Mouse (Mus musculus) neural tube, embryonic 13.5 days (tissue): ENCODE data around the gene Gak. TPM values are rescaled to one million over a fixed set of nuclear protein-coding genes. Genes with fewer than 3 reads are reported as not detected.

Experiments used
- ATAC-seq: fragments of 200-750 bp; cut with Nextera tagmentation; 2 replicates; pipeline ENCODE4 v1.8.0; 2017; ENCODE audit warnings: low read depth, mild to moderate bottlenecking, moderate TSS enrichment, moderate library complexity
- H3K27ac ChIP-seq: fragments of 300-500 bp; sonication (generic); replicated peaks from 2 replicates; pipeline ENCODE4 v1.5.1; 2015; ENCODE audit warnings: moderate library complexity, mild to moderate bottlenecking, inconsistent platforms
- H3K27me3 ChIP-seq: fragments of 300-500 bp; sonication (generic); 2 replicates; pipeline ENCODE4 v1.6.1; 2015; ENCODE audit warnings: mild to moderate bottlenecking, inconsistent platforms
- H3K36me3 ChIP-seq: fragments of 300-500 bp; sonication (generic); 2 replicates; pipeline ENCODE4 v1.6.1; 2015; ENCODE audit warnings: mild to moderate bottlenecking, inconsistent platforms
- H3K4me1 ChIP-seq: fragments of 300-500 bp; sonication (generic); replicated peaks from 2 replicates; pipeline ENCODE4 v1.6.1; 2015; ENCODE audit warnings: inconsistent platforms
- H3K4me2 ChIP-seq: fragments of 300-500 bp; sonication (generic); 2 replicates; pipeline ENCODE4 v1.6.1; 2015; ENCODE audit warnings: inconsistent platforms, mild to moderate bottlenecking, moderate library complexity
- H3K4me3 ChIP-seq: fragments of 300-500 bp; sonication (generic); 2 replicates; pipeline ENCODE4 v1.5.1; 2015; ENCODE audit warnings: mild to moderate bottlenecking, inconsistent platforms
- H3K9ac ChIP-seq: fragments of 300-500 bp; sonication (generic); 2 replicates; pipeline ENCODE4 v1.6.1; 2015; ENCODE audit warnings: moderate library complexity, mild to moderate bottlenecking, inconsistent platforms
- H3K9me3 ChIP-seq: fragments of 300-500 bp; sonication (generic); 2 replicates; pipeline ENCODE4 v1.6.1; 2016; ENCODE audit warnings: inconsistent platforms
- WGBS: fragments of 180-500 bp; shearing (Covaris S2); methylation state at CpG from one replicate; pipeline ENCODE4 v1.1.7; 2015; 5-methylcytosine and 5-hydroxymethylcytosine counted together
- polyA plus RNA-seq: library from polyadenylated mRNA; unstranded; fragments of >200 nt; fragmentation: Nextera tagmentation; extraction: Ambion mirVana; gene quantifications from 2 replicates; pipeline ENCODE4 v1.2.1, GENCODE M21; 2015

Gak gene
- polyA plus RNA-seq, 1 experiment from 2014 or later: 51.0 TPM

DNA sequence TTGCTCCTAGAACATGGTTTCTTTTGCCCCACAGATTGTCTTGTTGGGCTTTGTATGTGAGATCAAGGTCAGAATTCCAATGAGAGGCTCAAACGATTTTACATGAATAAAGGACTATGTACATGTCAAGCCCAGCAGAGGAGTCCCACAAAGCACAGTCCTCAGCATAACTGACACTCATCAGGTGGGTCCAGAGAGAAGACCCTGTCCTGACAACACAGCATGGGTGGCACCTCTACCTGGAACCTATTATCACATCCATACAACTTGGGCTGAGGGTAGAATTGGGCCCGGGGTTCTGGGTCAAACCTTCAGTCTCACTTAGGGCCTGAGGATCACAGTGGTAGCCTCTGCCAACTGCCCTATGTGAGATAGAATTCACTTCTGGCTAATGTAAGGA is 64.2 kb downstream of the Gak start:
- no peaks in the 10 kb centered on the region for H3K9me3 ChIP-seq
- H3K36me3 ChIP-seq: peaks cover 49% of the 10 kb centered on the region
- no peak overlapping the region for H3K4me2 ChIP-seq
- no peak overlapping the region for H3K9ac ChIP-seq
- 97% methylated on average over 2 of the region's 2 CpGs for WGBS
- no peak for ATAC-seq
- H3K27me3 ChIP-seq: no peaks in the 10 kb centered on the region
- no peak overlapping the region for H3K4me3 ChIP-seq
- no peak overlapping the region for H3K27ac ChIP-seq
- no peaks in the 10 kb centered on the region for H3K4me1 ChIP-seq

DNA sequence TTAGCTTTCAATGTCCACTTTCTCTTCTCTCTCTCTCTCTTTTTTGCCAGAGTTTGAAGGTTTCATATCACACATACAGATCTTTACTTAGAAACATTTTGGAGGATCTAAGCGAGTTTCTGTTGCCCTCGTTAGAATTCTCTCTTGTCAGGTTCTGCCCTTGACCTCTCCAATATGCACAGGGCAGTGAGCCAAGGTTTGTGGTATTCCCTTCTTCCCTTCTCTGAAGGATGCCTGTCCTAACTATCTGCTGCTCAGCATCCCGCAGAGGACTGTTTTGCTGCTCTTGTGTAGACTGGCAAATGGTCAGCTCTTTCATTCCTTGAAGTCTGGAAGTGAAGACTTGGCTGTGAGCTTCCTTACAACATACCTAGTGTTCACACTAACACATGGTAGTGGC is 65.2 kb downstream of the Gak start:
- no peaks in the 10 kb centered on the region for H3K9me3 ChIP-seq
- no peak for ATAC-seq
- H3K36me3 ChIP-seq: peaks cover 38% of the 10 kb centered on the region
- H3K4me2 ChIP-seq: no peak overlapping the region
- H3K9ac ChIP-seq: no peak overlapping the region
- H3K27me3 ChIP-seq: no peaks in the 10 kb centered on the region
- no peaks in the 10 kb centered on the region for H3K4me1 ChIP-seq
- 88% methylated on average over 3 of the region's 3 CpGs for WGBS
- H3K27ac ChIP-seq: no peak overlapping the region
- H3K4me3 ChIP-seq: no peak overlapping the region

DNA sequence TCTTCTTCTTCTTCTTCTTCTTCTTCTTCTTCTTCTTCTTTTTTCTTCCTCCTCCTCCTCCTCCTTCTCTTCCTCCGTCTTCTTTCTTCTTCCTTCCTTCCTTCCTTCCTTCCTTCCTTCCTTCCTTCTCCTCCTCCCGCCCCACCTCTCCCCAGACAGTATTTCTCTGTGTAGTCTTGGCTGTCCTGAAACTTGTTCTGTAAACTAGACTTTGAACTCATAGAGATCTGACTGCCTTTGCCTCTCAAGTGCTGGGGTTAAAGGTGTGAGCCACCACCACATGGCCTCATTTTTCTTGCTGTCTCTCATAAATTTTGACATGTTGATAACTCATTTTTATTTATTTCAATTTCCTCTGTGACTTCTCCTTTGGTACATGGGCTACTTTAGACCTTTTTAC is 67.1 kb downstream of the Gak start:
- no peak overlapping the region for H3K4me2 ChIP-seq
- no peak for ATAC-seq
- H3K27ac ChIP-seq: no peak overlapping the region
- no peak overlapping the region for H3K9ac ChIP-seq
- H3K36me3 ChIP-seq: peaks cover 20% of the 10 kb centered on the region
- H3K9me3 ChIP-seq: no peaks in the 10 kb centered on the region
- H3K4me1 ChIP-seq: no peaks in the 10 kb centered on the region
- H3K4me3 ChIP-seq: no peak overlapping the region
- no peaks in the 10 kb centered on the region for H3K27me3 ChIP-seq
- WGBS: 92% methylated on average over 2 of the region's 2 CpGs

- Histone ChIP-seq H3K9ac (no peak overlapping the region), H3K9me3 (no peaks in the 10 kb centered on the region), H3K4me1 (no peaks in the 10 kb centered on the region), H3K27me3 (peaks cover 8% of the 10 kb centered on the region; the same call in 1 of the 2 replicates), H3K4me3 (no peak overlapping the region), H3K27ac (no peak overlapping the region), H3K4me2 (no peak overlapping the region), H3K36me3 (no peaks in the 10 kb centered on the region)
- no peak for ATAC-seq
- WGBS: 68% methylated on average over 4 of the region's 4 CpGs
Observed at GRCm38 (mm10) chr5:108556986-108557385, 72.6 kb downstream of the Gak start.

GRCm38 (mm10) chr5:108554041-108554440 is 75.5 kb downstream of the Gak start:
- no peak overlapping the region for H3K9ac ChIP-seq
- peaks cover 12% of the 10 kb centered on the region for H3K4me1 ChIP-seq
- H3K4me3 ChIP-seq: no peak overlapping the region
- ATAC-seq: no peak
- no peaks in the 10 kb centered on the region for H3K9me3 ChIP-seq
- H3K27ac ChIP-seq: no peak overlapping the region
- peaks cover 33% of the 10 kb centered on the region for H3K27me3 ChIP-seq
- H3K4me2 ChIP-seq: no peak overlapping the region
- WGBS: 76% methylated on average over 1 of the region's 1 CpGs
- H3K36me3 ChIP-seq: no peaks in the 10 kb centered on the region

DNA sequence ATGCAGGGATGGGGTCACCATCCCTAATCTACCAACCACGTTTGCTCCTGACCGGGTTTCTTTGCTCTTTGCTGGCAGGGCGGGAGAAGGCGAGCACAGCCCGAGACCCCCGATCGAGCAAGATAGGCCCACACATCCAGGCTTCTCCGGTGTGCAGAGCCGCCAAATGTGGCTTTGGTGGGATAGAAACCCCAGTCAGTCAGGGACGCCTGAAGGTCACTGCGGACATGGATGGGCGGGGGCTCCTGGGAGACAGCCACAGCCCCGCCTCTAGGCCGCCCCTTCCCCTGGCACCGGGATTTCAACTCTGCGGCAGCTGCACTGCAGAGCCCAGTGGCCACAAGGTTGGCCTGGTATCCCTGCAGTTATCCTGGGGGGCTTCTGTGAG is 79.4 kb downstream of the Gak start:
- no peaks in the 10 kb centered on the region for H3K9me3 ChIP-seq
- peak overlapping the region; percentile 73 for H3K4me2 ChIP-seq
- peak; percentile 74 for ATAC-seq
- H3K27ac ChIP-seq: peak overlapping the region; percentile 81
- under 1% methylated on average over 16 of the region's 16 CpGs for WGBS
- peaks cover 48% of the 10 kb centered on the region for H3K27me3 ChIP-seq
- no peaks in the 10 kb centered on the region for H3K36me3 ChIP-seq
- peak overlapping the region; percentile 72 for H3K9ac ChIP-seq
- H3K4me3 ChIP-seq: peak overlapping the region; percentile 45
- H3K4me1 ChIP-seq: peaks cover 21% of the 10 kb centered on the region

DNA sequence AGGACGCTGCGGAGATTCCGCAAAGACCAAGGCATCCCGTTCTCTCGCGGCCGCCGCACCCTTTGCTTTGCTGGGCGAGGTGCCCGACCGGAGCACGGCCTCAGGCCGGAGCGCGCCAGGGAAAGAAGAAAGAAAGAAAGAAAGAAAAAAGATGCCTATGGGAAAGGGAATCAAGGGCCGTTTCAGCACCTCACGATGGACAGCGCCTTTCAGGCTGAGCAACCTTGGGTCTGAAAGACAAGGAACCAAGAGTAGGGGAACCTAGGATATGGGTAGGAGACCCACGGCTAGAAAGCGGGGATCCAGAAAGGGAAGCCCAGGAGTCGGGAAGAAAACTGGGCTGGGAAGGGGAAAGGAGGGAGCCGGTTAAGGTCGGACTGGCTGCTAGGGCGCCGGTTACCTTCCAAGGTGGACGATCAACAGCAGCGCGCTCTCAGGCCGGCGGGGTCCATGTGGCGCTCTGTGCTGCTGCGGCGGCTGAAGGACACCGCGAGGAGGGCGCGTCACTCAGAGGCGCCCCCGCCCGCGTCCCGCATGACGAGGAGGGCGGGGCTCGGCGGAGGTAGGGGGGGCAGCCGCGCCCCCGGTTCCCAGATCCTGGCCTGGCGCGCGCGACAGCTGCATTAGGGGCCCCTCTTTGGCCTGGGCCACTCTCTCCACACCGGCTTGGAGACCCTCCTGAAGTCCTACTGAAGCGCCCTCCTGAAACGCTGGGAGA is 79.9 kb downstream of the Gak start, which contains the start of gene Cplx1:
Gene Cplx1 (minus strand): TSS at position 536 of the 718 bp plus-strand sequence.
- Histone ChIP-seq H3K9me3 (no peaks in the 10 kb centered on the region), H3K27me3 (peaks cover 46% of the 10 kb centered on the region), H3K4me3 (peak within 1 kb of the TSS; percentile 45), H3K4me1 (peaks cover 21% of the 10 kb centered on the region), H3K9ac (peak within 1 kb of the TSS; percentile 72), H3K36me3 (no peaks in the 10 kb centered on the region), H3K27ac (peak within 1 kb of the TSS; percentile 81), H3K4me2 (peak within 1 kb of the TSS; percentile 73)
- WGBS: under 1% methylated on average over 56 of the region's 56 CpGs
- peak; percentile 93 for ATAC-seq

DNA sequence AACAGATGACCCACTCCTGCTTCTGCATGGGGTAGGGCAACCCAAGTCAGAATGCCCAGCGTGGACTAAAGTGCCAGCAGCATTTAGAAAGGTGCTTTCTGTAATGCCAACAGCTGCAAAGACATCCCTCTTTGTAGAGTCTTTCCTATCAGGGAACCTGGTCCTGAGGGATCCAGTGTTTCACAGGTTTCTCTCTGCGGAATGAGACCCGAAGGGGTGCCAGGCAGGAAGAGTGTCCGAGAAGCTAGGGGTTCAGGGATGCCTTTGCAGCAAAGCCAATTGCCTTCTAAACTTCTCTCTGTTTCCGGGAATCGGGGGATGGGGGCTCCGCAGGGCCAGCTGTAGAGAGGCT is 80.4 kb downstream of the Gak start:
- H3K4me3 ChIP-seq: peak overlapping the region; percentile 45
- no peaks in the 10 kb centered on the region for H3K36me3 ChIP-seq
- H3K27ac ChIP-seq: peak overlapping the region; percentile 81
- no peaks in the 10 kb centered on the region for H3K9me3 ChIP-seq
- WGBS: 15% methylated on average over 7 of the region's 7 CpGs
- H3K4me2 ChIP-seq: peak overlapping the region; percentile 73
- H3K4me1 ChIP-seq: peaks cover 21% of the 10 kb centered on the region
- peak overlapping the region; percentile 72 for H3K9ac ChIP-seq
- ATAC-seq: no peak
- H3K27me3 ChIP-seq: peaks cover 46% of the 10 kb centered on the region

DNA sequence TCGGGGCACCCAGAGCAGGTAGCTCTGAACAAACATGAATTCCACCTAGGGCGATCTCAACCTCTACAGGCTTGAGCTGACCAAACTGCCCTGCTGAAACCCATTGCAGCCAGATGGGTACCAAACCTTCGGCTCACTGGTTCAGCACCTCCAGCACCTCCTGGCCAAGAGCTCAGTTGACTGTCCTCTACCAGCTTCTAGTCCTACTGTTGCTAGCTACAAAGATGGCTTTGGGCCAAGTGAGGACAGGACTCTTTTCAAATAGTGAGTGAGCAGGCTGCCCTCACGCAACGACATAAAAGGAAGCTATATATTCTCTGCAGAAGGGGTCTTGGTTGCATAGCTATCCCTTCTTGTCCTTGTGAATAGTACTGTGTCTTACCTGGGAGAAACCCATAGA is 81.9 kb downstream of the Gak start:
- peaks cover 44% of the 10 kb centered on the region for H3K27me3 ChIP-seq
- H3K4me3 ChIP-seq: no peak overlapping the region
- H3K9ac ChIP-seq: no peak overlapping the region
- WGBS: 89% methylated on average over 5 of the region's 5 CpGs
- peaks cover 21% of the 10 kb centered on the region for H3K4me1 ChIP-seq
- no peak for ATAC-seq
- H3K9me3 ChIP-seq: no peaks in the 10 kb centered on the region
- H3K27ac ChIP-seq: no peak overlapping the region
- no peaks in the 10 kb centered on the region for H3K36me3 ChIP-seq
- H3K4me2 ChIP-seq: no peak overlapping the region; the same call in 1 of the 2 replicates

- H3K36me3 ChIP-seq: 0 out of 2 replicates have a peak, but pooled peaks cover 11% of the 10 kb centered on the region
- ATAC-seq: no peak
- 73% methylated on average over 7 of the region's 7 CpGs for WGBS
- H3K27ac ChIP-seq: no peak overlapping the region
- H3K9me3 ChIP-seq: no peaks in the 10 kb centered on the region
- H3K4me1 ChIP-seq: peaks cover 6% of the 10 kb centered on the region; the same call in 1 of the 2 replicates
- H3K4me3 ChIP-seq: no peak overlapping the region
- H3K9ac ChIP-seq: no peak overlapping the region
- peaks cover 12% of the 10 kb centered on the region for H3K27me3 ChIP-seq
- no peak overlapping the region for H3K4me2 ChIP-seq
Observed at GRCm38 (mm10) chr5:108543516-108544291, 85.9 kb downstream of the Gak start.

DNA sequence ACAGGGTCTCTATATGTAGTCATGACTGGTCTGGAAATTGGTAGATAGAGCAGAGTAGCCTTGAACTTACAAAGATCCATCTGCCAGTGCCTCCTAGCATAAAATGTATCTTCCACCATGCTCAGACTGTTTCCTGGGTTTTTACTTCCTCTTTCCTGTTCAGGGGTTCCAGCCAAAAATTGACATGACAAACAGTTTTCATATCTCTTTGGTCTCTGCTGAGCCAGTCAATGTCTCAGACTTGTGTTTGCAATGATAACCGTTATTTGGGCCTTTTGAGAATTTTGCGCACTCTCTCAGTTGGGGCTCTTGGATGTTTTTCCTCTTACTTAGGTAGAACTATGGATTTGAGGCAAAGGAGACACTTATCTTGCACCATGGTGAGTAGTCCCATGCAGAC is 95.4 kb downstream of the Gak start:
- Histone ChIP-seq H3K36me3 (peaks cover 24% of the 10 kb centered on the region), H3K9ac (no peak overlapping the region), H3K4me1 (no peaks in the 10 kb centered on the region), H3K4me3 (no peak overlapping the region), H3K27ac (no peak overlapping the region), H3K27me3 (no peaks in the 10 kb centered on the region), H3K9me3 (peaks cover 11% of the 10 kb centered on the region), H3K4me2 (no peak overlapping the region)
- ATAC-seq: no peak
- 97% methylated on average over 2 of the region's 2 CpGs for WGBS

GRCm38 (mm10) chr5:108522597-108522996 is 107.0 kb downstream of the Gak start:
- no peak overlapping the region for H3K4me3 ChIP-seq
- 86% methylated on average over 3 of the region's 3 CpGs for WGBS
- no peaks in the 10 kb centered on the region for H3K4me1 ChIP-seq
- H3K27me3 ChIP-seq: no peaks in the 10 kb centered on the region
- no peak overlapping the region for H3K4me2 ChIP-seq
- ATAC-seq: no peak
- H3K36me3 ChIP-seq: peaks cover 29% of the 10 kb centered on the region
- H3K9me3 ChIP-seq: no peaks in the 10 kb centered on the region
- no peak overlapping the region for H3K9ac ChIP-seq
- H3K27ac ChIP-seq: no peak overlapping the region
